Mouse (Mus musculus) lung, postnatal 14 days (tissue): ENCODE measurements around the gene Srp68.

Experiments
- DNase-seq: peaks from one replicate; pipeline ENCODE4 v3.0.0; 2021

Srp68 gene

GRCm38 (mm10) chr11:116245616-116246015, 28.4 kb downstream of the Srp68 start:
- no peak for DNase-seq

- DNase-seq = no peak
These were observed 29.4 kb downstream of the Srp68 start for GRCm38 (mm10) chr11:116244580-116244979.

GRCm38 (mm10) chr11:116241744-116242235, 32.2 kb downstream of the Srp68 start:
- no peak for DNase-seq

DNA sequence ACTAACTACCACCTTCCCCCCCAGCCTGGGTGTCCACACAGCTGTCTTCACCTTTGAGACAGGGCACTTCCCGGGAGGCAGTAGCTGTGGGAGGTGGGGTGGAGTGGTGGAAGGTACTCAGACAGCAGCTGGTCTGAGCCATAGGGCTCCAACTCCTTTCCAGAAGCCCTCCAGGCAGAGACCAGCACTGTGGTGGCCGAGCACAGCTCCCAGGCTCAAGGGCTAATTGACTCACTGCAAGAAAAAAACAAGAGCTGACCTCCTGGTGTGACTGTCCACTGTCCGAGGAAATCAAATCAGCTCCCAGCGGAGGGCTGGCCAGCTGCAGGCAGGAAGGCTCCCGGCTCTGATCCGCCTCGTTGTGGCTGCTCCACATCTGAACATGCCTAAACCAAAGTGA, 34.2 kb downstream of the Srp68 start:
- no peak for DNase-seq

DNA sequence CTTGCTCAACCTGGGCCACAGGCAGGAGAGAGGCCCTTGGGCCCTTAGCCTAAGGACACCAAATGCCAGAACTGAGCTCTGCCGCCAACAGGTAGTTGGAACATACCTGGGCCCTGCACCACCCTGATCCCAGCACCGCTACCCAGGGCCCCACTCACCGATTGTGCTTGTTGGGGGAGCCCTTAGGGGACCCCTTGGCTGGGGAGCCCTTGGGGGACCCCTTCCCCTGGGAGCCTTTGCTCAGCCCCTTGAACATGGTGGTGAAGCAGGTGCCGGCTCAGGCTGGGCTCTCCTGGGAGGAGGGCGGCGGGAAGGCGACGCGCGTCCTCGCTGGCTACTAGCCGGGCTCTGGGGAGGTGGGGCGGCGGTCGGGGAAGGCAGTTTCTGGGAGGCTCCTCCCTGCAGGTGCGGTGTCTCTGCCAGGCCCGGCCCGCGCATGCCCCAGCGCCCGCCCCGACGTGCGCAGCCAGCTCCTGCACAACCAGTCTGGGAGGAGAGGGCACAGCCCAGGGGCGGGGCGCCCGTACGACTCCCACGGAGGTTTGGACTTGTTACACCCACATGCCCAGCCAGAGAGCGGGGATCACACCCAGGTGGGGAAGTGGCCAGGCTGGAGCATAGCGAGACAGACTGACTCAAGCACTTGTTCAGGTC, 36.1 kb downstream of the Srp68 start, which contains the start of gene Evpl:
Gene Evpl (minus strand): TSS at position 336 of the 654 bp plus-strand sequence.
- DNase-seq = peak; percentile 78

GRCm38 (mm10) chr11:116234901-116235300, 39.1 kb downstream of the Srp68 start:
- no peak for DNase-seq

GRCm38 (mm10) chr11:116232427-116232826, 41.6 kb downstream of the Srp68 start:
- no peak for DNase-seq

- no peak for DNase-seq
These were observed 45.3 kb downstream of the Srp68 start for GRCm38 (mm10) chr11:116228699-116229098.

GRCm38 (mm10) chr11:116226414-116226813, 47.6 kb downstream of the Srp68 start:
- peak; percentile 94 for DNase-seq

GRCm38 (mm10) chr11:116222740-116223059, 51.3 kb downstream of the Srp68 start:
- DNase-seq = no peak

- no peak for DNase-seq
These were observed 51.9 kb downstream of the Srp68 start for GRCm38 (mm10) chr11:116221931-116222739.

DNA sequence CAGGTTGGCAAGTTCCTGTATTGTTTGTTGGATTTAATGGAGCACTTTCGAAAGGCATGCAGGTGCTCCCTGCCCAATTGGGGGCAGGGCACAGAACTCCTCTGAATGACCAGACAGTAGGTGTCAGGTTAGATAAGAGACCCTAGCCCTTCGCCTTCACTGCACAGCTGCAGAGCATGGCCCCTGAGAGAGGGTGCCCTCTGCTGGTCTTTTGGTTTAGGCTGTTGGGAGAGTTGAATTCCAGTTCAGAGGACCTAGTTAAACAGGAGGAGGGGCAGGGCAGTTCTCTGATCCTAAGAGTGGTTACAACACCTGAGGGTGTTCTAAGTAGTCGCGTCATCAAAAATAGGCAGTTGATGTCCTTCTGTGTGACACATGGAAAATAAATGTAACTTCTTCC, 54.1 kb downstream of the Srp68 start:
- DNase-seq = peak; percentile 87

DNA sequence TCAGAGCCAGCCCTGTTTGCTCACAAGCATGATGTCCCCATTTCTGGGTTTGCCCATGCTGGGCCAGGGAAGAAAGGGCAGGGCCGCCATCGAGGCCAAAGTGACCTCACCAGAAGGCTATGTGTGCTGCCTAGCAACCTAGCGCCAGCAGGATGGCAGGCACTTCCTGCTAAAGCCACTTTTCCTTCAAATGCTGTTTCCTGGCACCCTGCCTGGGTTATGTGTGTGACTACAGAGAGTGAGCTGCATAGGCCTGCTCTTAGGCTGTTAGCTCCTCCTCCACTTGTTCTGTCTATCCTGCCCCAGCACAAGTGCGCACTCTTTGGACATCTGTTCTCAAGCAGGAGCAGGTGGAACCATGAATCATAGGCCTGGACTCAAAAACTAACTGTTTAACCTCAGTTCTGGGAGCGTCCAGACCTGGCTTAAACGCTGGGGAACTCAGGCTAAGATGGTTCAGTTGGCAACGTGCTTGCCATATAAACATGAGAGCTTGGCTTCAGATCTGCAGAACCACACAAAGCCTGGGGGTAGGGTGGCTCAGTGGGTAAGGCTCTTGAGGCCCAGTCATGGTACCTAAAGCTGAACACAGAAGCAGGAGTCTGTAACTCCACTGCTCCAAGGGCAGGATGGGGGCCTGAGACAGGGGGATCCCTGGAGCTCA, 55.1 kb downstream of the Srp68 start:
- peak; percentile 98 for DNase-seq

DNA sequence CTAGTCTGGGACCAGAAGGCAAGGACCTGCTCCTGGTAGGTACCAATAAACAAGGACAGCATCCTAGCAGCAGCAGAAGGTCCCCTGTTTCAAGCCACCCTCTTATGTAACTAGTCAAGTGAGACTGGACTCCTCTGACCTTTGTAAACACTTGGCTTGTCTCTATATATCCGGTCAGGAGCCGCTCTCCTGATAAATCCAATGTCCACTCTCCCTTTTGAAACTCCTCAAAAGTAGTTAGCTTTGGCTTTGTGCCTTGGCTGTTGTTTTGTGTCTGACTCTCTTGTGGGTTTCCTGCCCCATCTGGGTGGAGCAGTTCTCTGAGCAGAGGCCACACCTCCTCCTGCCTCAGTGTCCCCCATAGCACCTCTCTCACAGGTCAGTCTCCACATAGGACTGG, 55.8 kb downstream of the Srp68 start:
- peak; percentile 38 for DNase-seq

GRCm38 (mm10) chr11:116216549-116216948, 57.5 kb downstream of the Srp68 start:
- DNase-seq = no peak

- no peak for DNase-seq
These were observed 58.0 kb downstream of the Srp68 start for GRCm38 (mm10) chr11:116215991-116216390.

DNA sequence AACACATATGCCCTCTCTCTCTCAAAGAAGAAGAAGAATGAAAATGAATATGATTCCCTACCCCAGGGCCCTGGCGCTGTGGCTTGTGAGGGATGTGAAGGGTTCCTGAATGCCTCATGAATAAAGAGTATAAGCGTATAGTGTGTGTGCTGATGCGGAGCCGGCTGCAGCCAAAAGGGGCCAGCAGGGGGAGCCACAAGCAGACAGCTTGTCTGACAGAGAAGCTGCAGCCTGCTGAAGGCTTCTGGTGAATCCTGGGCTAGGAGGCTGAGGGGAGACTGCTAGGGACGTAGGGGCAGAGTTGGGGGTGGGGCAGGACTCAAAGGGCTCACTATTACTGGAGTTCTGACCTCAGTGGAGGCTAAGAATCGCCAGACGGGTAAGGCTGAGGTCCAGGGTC, 58.8 kb downstream of the Srp68 start:
- peak; percentile 36 for DNase-seq

DNA sequence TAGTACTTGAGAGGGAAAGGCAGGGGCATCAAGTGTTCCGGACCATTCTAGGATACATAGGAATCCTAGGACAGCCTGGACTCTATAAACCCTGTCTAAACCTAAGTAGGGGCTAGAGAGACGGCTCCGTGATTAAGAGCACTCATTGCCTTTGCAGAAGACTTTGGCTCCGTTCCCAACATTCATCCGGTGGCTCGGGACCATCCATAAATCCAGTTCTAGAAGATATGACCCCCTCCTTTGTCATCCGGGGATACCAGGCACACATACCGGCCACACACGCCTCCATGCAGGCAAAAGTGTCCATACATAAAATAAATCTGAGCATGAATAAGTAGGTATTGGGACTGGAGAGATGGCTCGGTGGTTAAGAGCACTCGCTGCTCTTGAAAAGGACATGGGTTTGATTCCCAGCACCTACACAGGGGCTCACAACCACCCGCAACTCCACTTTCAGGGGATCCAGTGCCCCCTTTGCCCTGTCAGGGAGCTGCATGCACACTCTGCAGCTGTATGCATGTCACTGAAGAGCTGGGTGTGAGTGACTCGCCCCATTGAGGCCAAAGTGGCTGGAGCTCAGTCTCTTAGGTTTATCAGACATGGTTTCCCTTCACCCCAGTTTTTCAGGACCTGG, 60.0 kb downstream of the Srp68 start:
- no peak for DNase-seq

GRCm38 (mm10) chr11:116212847-116213246, 61.2 kb downstream of the Srp68 start:
- no peak for DNase-seq

DNA sequence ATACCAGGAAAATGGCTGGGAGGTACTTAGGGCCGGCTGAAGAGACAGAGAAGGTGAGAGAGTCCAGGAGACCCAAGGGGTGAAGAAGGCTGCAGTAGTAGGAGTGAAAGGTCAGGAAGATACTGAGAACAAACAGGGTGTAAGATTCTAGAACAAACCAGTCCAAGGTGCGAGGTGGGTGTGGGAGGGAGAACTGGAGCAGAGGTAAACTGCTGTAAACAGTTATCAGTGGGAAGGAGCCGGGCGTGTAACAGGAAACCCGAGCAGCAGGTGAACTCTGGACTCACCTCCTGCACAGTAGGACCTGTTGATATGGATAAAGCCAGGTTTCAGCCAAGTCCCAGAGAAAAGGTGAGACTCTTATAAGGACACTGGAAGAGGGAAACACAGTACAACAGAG, 63.3 kb downstream of the Srp68 start:
- no peak for DNase-seq

DNA sequence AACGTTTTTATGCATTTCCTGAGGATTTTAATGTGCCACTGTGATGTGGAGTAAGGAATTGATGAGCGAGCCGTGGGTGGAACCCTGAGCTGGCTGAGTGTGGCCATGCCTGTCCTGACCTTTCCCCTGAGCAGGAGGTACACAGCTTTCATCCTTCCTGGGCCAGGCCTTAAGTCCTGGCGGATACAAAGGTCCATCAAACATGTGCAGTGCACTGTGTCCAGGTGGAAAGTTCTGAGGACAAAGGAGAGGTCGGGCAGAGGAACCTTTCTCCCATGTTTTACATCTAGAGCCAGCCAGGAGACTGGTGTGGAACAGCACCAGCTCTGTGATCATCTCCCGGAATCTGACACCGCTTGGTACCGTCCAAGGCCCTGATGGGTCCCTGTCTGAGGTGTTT, 64.8 kb downstream of the Srp68 start:
- no peak for DNase-seq

GRCm38 (mm10) chr11:116208660-116209059, 65.4 kb downstream of the Srp68 start:
- no peak for DNase-seq

DNA sequence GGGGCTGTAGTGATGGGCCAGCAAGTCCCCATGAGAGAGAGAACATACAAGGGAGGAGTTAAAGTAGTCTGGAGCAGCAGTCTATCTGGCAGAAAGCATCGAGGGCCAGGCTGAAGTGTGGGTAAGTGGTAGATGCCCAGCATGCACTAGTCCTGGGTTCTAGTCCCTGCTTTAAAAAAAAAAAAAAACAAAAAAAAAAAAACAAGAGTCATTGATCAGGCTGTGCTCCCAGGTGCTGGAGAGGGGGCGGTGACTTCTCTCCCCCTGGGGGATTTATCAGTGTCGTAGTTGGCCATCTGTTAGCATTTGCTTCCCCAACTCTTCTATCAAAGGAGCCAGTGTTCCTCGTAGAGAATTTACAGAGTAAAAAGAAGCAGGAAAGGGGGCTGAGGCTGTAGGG, 67.3 kb downstream of the Srp68 start:
- DNase-seq = no peak
